ENCODE assay signal across 9 mouse cellular contexts in the genomic region with DNA sequence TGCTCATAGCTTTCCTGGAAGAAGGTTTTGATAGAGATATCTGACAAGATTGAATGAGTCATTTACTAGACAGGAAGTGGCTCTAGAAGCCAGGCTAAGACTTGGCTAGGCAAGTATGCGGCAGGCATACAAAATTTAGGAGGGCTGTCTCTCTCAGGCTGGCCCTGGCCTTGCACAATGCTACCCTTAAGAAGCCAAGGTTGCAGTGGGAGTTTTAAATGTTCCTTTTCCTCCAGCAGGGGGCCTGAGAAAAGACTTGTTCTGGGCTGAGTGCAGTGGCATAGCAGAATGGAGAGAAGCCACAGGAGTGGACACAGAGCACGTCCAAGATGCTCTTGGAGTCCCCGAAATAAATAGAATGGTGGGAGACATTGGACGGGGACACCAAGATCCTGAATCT. TPM values are rescaled to one million over a fixed set of nuclear protein-coding genes. Genes with fewer than 3 reads are reported as not detected.
DNase-seq lines count a peak whose midpoint lies in the region; ATAC-seq lines count a peak whose summit lies in the region.
"Had no signal": no experiment of that assay in that cellular context is flagged by ENCODE, and none has a peak within 500 bp of the region (broad histone marks: within the 10 kb centered on the region; RNA-seq: fewer than 3 reads in every experiment).

No protein-coding gene starts in this region.

- no peaks in the 10 kb centered on the region for H3K36me3 ChIP-seq in hindbrain, embryonic 11.5 days (ENCODE audit: control insufficient read depth, insufficient read depth, low read length)
- H3K36me3 ChIP-seq in hindbrain, embryonic 13.5 days, result no peaks in the 10 kb centered on the region
- H3K36me3 ChIP-seq in forebrain, embryonic 16.5 days (ENCODE audit: control insufficient read depth, insufficient read depth), result no peaks in the 10 kb centered on the region
- H3K36me3 ChIP-seq: embryonic facial prominence, embryonic 15.5 days had no signal

- no peak overlapping the region for H3K4me3 ChIP-seq in hindbrain, embryonic 11.5 days (ENCODE audit: low read depth, low read length)
- H3K4me3 ChIP-seq in hindbrain, embryonic 13.5 days, result no peak overlapping the region
- no peak overlapping the region for H3K4me3 ChIP-seq in forebrain, embryonic 16.5 days (replicated peaks; ENCODE audit: low read length)
- H3K4me3 ChIP-seq: embryonic facial prominence, embryonic 15.5 days had no signal

- no peaks in the 10 kb centered on the region for H3K4me1 ChIP-seq in hindbrain, embryonic 11.5 days (replicated peaks; ENCODE audit: control insufficient read depth, insufficient read depth, low read length)
- H3K4me1 ChIP-seq in hindbrain, embryonic 13.5 days (replicated peaks), result no peaks in the 10 kb centered on the region
- 0 out of 2 replicates have a peak, but pooled peaks cover 2% of the 10 kb centered on the region for H3K4me1 ChIP-seq in forebrain, embryonic 16.5 days (replicated peaks; ENCODE audit: control insufficient read depth, insufficient read depth, low read length)
- H3K4me1 ChIP-seq: embryonic facial prominence, embryonic 15.5 days had no signal

- H3K27me3 ChIP-seq in hindbrain, embryonic 11.5 days (ENCODE audit: control insufficient read depth, insufficient read depth, low read length), result no peaks in the 10 kb centered on the region
- peaks cover 13% of the 10 kb centered on the region for H3K27me3 ChIP-seq in hindbrain, embryonic 13.5 days
- H3K27me3 ChIP-seq in forebrain, embryonic 16.5 days (replicated peaks; ENCODE audit: control insufficient read depth, insufficient read depth, low read length), result peaks cover 3% of the 10 kb centered on the region
- H3K27me3 ChIP-seq: embryonic facial prominence, embryonic 15.5 days had no signal

- ATAC-seq in hindbrain, embryonic 11.5 days (ENCODE audit: low FRiP score), result no peak
- ATAC-seq in hindbrain, embryonic 13.5 days (ENCODE audit: low FRiP score), result no peak
- ATAC-seq in forebrain, embryonic 16.5 days, result no peak

- peak; percentile 59 for DNase-seq in hindbrain, embryonic 11.5 days (ENCODE audit: low spot score)
- DNase-seq in A20 (ENCODE audit: low read depth, low spot score) (peak; percentile 47), R1 (ENCODE audit: low read depth, low spot score) (peak; percentile 79)
- peak; percentile 32 to 38 for DNase-seq in kidney, postnatal 36 days
- no peak for DNase-seq in neural tube, embryonic 10.5 days (ENCODE audit: extremely low spot score, low spot score)
- DNase-seq in urinary bladder, adult 18-20 months (ENCODE audit: low spot score in 2 of 2), result no peak

- no peak overlapping the region for H3K27ac ChIP-seq in hindbrain, embryonic 11.5 days (ENCODE audit: low read depth, low read length)
- no peak overlapping the region for H3K27ac ChIP-seq in hindbrain, embryonic 13.5 days
- H3K27ac ChIP-seq in forebrain, embryonic 16.5 days (ENCODE audit: low read length), result no peak overlapping the region
- H3K27ac ChIP-seq: embryonic facial prominence, embryonic 15.5 days had no signal

- no peak overlapping the region for H3K9ac ChIP-seq in hindbrain, embryonic 11.5 days (ENCODE audit: low read depth, low read length)
- no peak overlapping the region for H3K9ac ChIP-seq in hindbrain, embryonic 13.5 days
- H3K9ac ChIP-seq in forebrain, embryonic 16.5 days (replicated peaks; ENCODE audit: low read depth, low read length), result no peak overlapping the region
- H3K9ac ChIP-seq: embryonic facial prominence, embryonic 15.5 days had no signal

- 74% methylated on average over 4 of the region's 4 CpGs for WGBS in hindbrain, embryonic 11.5 days
- 75% methylated on average over 4 of the region's 4 CpGs for WGBS in hindbrain, embryonic 13.5 days
- WGBS in forebrain, embryonic 16.5 days, result 64% methylated on average over 4 of the region's 4 CpGs

- H3K9me3 ChIP-seq in hindbrain, embryonic 11.5 days (ENCODE audit: control insufficient read depth, low read length), result no peaks in the 10 kb centered on the region
- no peaks in the 10 kb centered on the region for H3K9me3 ChIP-seq in hindbrain, embryonic 13.5 days
- H3K9me3 ChIP-seq in forebrain, embryonic 16.5 days (ENCODE audit: control insufficient read depth, low read length), result no peaks in the 10 kb centered on the region
- H3K9me3 ChIP-seq: embryonic facial prominence, embryonic 15.5 days had no signal

- H3K4me2 ChIP-seq in hindbrain, embryonic 11.5 days (replicated peaks; ENCODE audit: low read depth, low read length), result no peak overlapping the region
- H3K4me2 ChIP-seq in hindbrain, embryonic 13.5 days, result no peak overlapping the region
- H3K4me2 ChIP-seq in forebrain, embryonic 16.5 days (ENCODE audit: low read length), result no peak overlapping the region
- H3K4me2 ChIP-seq: embryonic facial prominence, embryonic 15.5 days had no signal

RNA-seq across cellular contexts. Expression of a gene that starts 38.4 kb away (rescaled TPM):
- polyA plus RNA-seq in hindbrain, embryonic 11.5 days (2014; fragmentation: Nextera tagmentation; extraction: Ambion mirVana), result 51.1 and 68.0 TPM in 2 replicates
- polyA plus RNA-seq in hindbrain, embryonic 13.5 days (2015; fragmentation: Nextera tagmentation; extraction: Ambion mirVana), result 62.3 and 64.0 TPM in 2 replicates
- polyA plus RNA-seq in forebrain, embryonic 16.5 days (2015; fragmentation: Nextera tagmentation; extraction: Ambion mirVana), result 63.1 and 94.4 TPM in 2 replicates

Comparison
In these comparisons a context has a peak if more than half of its experiments do, and no peak if none do; other contexts are left out.
1. DNase-seq: peak in hindbrain, embryonic 11.5 days (single experiment), A20 (single experiment), R1 (single experiment) and kidney, postnatal 36 days (2 of 2); none in neural tube, embryonic 10.5 days (single experiment) and urinary bladder, adult 18-20 months (0 of 2).